Mouse (Mus musculus): ENCODE measurements around the gene Gm13871.
"Not testable (repeated sequence)": the region's sequence is repeated elsewhere in the genome, so short reads cannot be mapped to it uniquely, and the experiment has no call there.

The Gm13871 gene

DNA sequence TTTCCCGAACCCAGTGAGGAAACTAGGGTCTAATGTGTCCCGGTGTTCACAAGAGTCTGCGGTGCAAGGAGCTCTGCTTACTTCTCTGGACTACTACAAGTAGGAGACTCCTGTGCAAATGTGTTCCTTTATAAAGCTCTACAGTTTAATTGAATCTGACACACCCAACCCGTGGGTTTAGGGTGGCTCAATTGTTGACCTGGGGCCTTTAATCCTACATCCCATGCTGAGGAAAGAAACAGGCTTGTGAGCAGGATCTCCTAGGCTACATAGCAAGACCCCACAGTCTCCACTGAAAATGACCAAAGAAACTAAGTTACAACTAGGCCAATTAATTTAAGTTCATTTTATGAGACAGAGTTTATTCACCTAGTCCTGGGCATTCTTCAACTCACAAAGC, at the start of gene Gm13871:
TSS of gene Gm13871 (minus strand) at position 101 of the 400 bp plus-strand sequence.
- DNase-seq = not testable (repeated sequence)

GRCm38 (mm10) chr4:73950375-73950896, 44.7 kb upstream of the Gm13871 start, which contains the start of gene 2310002L09Rik:
Gene 2310002L09Rik, minus strand, starts transcription at chr4:73950846.
- DNase-seq = no peak

GRCm38 (mm10) chr4:73920660-73921059, 14.9 kb upstream of the Gm13871 start, which contains the start of gene Gm11756:
Gene Gm11756, minus strand, starts transcription at chr4:73920760.
- DNase-seq = not testable (repeated sequence)

- DNase-seq = not testable (repeated sequence)
Observed at GRCm38 (mm10) chr4:73891012-73891411, 14.7 kb downstream of the Gm13871 start, which contains the start of gene Gm11757. Gene Gm11757, minus strand, starts transcription at chr4:73891112.

GRCm38 (mm10) chr4:73876166-73876565, 29.6 kb downstream of the Gm13871 start, which contains the start of gene Gm11758:
Gene Gm11758, minus strand, starts transcription at chr4:73876266.
- not testable (repeated sequence) for DNase-seq
